Mouse (Mus musculus) regulatory T cell (primary cell): ENCODE measurements at regions not wholly inside any gene's neighbourhood (a gene's known extent, or its start where the extent isn't known, plus 50 kb on each side); places are given as distances from the start of the nearest gene placed in this dataset.

Experiments used
- in situ Hi-C: fragments of 300-600 bp; cut with MboI, MseI; formaldehyde crosslinking; loops from one replicate; pipeline ENCODE4 v1.15.1; 2025; ENCODE audit warnings: high pct_unique_total_duplicates

DNA sequence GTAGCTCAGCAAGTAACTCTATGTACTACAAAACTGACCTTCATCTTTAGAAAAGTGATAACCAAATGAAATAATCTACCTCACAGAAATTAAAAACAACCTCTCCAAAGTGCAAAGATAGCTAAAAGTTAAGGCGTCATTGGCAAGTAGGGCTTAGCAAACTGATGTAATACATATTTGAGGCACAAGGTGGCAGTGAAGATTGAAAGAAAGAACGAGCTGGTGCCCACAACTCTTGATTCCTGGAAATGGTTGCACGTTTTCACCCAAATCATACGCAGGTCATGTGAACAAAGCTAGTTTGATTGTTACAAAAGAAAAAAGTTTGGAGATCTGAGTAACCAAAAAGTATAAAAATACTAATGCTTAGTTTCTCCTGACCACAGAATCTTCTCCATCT, 69.7 kb upstream of the Ak4 start:
- in situ Hi-C loops, result no loop called here

GRCm38 (mm10) chr4:101347309-101347708, 71.8 kb upstream of the Ak4 start:
- in situ Hi-C loops, result no loop called here

- in situ Hi-C loops, result no loop called here
Measured at GRCm38 (mm10) chr4:101342071-101342762, 76.9 kb upstream of the Ak4 start.

DNA sequence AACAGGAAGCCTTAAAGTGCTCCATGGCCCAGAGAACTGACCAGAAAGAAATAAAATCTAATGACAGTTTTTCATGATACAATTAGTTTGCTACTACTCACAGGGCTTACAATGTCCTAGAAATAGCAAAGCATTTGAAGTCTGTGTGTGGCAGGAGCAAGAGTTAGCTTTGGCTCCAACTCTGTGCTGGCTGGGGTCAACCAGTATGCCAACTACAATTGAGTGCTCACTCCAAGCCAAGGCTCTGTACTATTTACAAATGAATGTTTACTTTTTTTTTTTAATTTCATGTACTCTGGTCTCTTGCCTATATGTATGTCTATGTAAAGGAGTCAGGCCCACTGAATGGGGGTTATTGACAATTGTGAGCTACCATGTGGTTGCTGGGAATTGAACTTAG, 75.7 kb upstream of the Jak1 start:
- in situ Hi-C loops, result no loop called here

DNA sequence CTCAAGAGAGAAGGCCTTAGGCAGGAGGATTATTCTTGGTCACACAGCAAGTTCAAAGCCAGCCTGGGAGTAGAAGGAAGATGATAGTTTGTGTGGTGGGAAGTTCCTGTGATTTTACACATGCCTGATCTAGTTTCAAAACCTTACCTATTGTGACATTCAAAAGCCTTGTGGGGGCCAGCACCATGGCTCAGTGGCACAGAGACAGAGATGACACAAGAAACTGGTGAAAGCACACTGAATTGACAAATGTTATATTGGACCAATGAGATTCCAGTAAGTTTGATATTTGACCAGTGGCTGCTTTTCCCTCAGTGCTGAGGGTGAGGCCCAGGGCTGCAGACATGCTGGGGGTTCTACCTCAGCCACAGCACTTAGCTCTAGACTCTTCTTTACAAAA, 73.1 kb upstream of the Jak1 start:
- in situ Hi-C loops, result loop anchor here (5.0 kb wide), 1 partner anchor 34 kb away; no protein-coding TSS in a partner anchor

- in situ Hi-C loops, result loop anchor here (5.0 kb wide), 1 partner anchor 35 kb away; no protein-coding TSS in a partner anchor
Measured at GRCm38 (mm10) chr4:101336811-101337210, 71.7 kb upstream of the Jak1 start.

GRCm38 (mm10) chr4:101336371-101336770, 71.3 kb upstream of the Jak1 start:
- in situ Hi-C loops, result loop anchor here (5.0 kb wide), 1 partner anchor 36 kb away; no protein-coding TSS in a partner anchor

DNA sequence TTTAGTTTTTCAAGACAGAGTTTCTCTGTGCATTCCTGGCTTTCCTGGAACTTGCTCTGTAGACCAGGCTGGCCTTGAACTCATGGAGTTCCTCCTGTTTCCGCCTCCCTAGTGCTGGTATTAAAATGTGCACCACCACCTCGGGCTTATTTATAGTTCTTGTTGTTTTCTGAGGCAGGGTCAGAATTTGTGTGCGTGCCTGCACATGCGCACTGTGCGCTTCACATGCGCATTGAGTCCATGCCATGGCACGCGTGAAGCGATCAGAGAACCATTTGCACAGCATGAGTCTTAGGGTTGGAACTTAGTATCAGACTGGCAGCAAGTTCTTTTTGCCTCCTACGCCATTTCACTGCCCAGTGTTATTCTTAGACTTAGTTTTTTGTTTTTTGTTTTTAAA, 68.8 kb upstream of the Jak1 start:
- in situ Hi-C loops, result loop anchor here (5.0 kb wide), 1 partner anchor 462 kb away; no protein-coding TSS in a partner anchor

DNA sequence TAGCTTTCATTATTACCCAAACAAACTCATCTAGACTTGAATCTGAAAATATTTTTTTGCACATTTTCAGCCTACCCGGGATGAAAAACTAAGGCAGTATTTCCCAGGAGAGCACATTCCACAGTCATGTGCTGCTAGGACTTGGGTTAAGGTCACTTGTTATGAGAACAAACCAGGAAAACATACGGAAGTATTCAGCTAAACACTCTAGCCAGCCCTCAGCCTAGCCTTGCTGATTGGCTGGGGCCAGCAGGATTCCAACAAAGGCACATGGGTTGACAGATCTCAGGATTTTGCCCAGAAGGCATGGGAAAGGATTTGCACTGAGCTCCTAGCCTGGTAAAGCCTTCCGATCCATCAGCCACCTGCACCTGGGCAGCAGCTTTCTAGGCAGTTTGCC, 68.0 kb upstream of the Jak1 start:
- in situ Hi-C loops, result loop anchor here (5.0 kb wide), 1 partner anchor 461 kb away; no protein-coding TSS in a partner anchor

- in situ Hi-C loops, result loop anchor here (5.0 kb wide), 1 partner anchor 459 kb away; no protein-coding TSS in a partner anchor
Measured at GRCm38 (mm10) chr4:101331231-101331630, 66.1 kb upstream of the Jak1 start.

DNA sequence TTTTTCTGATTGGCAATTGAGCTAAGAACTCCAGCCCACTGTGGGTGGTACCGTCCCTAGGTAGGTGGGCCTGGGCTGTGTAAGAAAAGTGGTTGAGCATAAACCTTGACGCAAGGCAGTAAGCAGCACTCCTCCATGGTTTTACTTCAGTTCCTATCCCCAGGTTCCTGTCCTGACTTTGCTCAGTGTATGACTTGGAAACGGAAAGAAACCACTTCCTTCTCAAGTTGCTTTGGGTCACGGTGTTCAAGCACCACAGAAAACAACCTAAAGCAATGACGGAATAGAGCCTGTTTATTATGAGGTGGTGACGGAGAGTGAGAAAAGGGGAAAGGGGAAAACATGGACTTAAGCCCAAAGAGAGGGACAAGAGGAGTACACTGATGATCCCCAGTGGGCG, 64.0 kb upstream of the Jak1 start:
- in situ Hi-C loops, result no loop called here

DNA sequence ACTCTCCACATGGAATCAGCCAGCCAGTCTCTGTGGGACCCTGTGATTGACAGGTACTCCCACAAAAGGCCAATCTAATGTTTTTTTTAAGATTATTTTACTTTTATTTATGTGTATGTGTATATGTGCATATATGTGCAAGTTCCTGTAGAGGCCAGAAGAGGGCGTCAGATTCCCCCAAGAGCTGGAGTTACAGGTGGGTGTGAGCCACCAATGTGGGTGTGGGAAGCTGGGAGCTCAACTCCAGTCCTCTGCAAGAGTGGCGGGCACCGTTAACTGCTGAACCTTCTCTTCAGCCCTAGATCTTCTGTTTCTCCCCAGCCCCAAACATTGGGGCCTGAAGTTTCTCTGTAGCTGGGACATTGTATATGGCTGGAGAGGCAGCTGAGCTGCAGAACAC, 61.0 kb upstream of the Jak1 start:
- in situ Hi-C loops, result no loop called here

GRCm38 (mm10) chr4:101321731-101322130, 56.6 kb upstream of the Jak1 start:
- in situ Hi-C loops, result loop anchor here (5.0 kb wide), 1 partner anchor 154 kb away; no protein-coding TSS in a partner anchor

GRCm38 (mm10) chr4:101320587-101320986, 55.5 kb upstream of the Jak1 start:
- in situ Hi-C loops, result loop anchor here (5.0 kb wide), 1 partner anchor 153 kb away; no protein-coding TSS in a partner anchor

DNA sequence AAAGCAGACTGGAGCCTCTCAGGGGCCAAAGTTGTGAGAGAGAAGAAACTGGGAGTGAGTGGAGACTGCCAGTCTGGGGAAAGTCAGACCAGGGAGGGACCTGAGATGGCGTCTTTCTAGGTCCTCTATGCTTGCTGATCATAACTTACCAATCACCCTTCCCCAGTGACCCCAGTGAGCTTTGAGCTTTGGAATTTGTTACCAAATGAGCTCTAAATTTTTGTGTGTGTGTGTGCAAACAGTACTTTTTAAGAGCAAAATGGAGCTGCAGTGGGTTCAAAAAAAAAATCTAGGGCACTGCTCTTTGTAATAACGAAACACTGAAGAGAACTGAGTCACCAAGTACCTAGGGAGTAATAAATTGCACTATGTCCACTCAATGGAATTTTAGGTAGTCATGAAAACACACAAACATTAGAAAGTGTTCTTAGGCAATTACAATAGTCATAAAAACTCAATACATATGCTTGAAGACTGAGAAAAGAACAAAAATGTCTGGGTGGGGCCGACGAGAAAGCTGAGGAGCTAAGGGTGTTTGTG, 54.7 kb upstream of the Jak1 start:
- in situ Hi-C loops, result loop anchor here (5.0 kb wide), 1 partner anchor 152 kb away; no protein-coding TSS in a partner anchor

DNA sequence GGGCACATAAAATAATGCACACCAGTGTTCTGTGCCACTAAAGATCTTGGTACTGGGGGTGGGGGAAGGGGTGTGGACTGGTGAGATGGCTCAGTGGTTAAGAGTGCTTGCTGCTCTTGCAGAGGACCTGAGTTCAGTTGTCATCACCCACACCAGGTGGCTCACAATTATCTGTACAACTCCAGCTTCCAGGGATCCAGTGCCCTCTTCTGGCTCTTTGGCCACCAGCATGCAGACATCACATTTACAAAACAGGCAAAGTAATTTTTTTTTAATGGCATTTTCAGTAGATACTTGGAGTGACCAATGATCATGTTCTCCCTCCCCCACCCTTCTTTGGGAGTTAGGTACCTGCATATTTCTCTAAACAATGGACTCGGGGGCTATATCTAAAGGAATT, 53.8 kb upstream of the Jak1 start:
- in situ Hi-C loops, result no loop called here

DNA sequence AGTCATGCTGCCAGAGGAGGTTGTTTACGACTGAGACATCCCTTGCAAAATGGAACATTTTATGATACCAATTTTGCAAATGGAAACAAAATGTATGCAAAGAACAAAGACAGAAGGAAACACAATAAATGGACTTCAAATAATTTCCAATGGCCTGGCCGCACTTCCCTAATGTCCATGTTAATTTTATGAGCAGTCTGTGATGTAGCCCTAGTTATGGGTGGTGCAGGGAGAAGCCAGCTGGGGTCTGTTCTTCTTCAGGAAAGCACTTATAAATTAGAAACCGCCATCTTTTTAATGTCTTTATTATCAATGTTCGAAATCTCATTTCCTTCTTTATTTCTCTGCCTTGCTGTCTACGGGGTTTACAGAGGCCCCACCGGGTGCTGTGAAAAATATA, 51.0 kb upstream of the Jak1 start:
- in situ Hi-C loops, result no loop called here
